Mouse (Mus musculus) C2C12 (cell line): ENCODE results near the gene Adcy7. TPM values are rescaled to one million over a fixed set of nuclear protein-coding genes. Genes with fewer than 3 reads are reported as not detected.

Experiments used
- H3K27me3 ChIP-seq: one replicate; pipeline ENCODE4 v1.6.1; 2011; ENCODE audit not compliant: control insufficient read depth, insufficient read depth, insufficient read length
- H3K36me3 ChIP-seq: one replicate; pipeline ENCODE4 v1.6.1; 2011; ENCODE audit not compliant: control insufficient read depth, insufficient read depth
- H3K4me3 ChIP-seq: one replicate; pipeline ENCODE4 v1.5.1; 2011; ENCODE audit warnings: mild to moderate bottlenecking, control low read depth; ENCODE audit not compliant: poor library complexity, insufficient read depth, severe bottlenecking
- H3K79me2 ChIP-seq: one replicate; pipeline ENCODE4 v1.6.1; 2011; ENCODE audit not compliant: control insufficient read depth, insufficient read depth
- H3K79me3 ChIP-seq: one replicate; pipeline ENCODE4 v1.6.1; 2011; ENCODE audit warnings: low read depth, control low read depth
- H3ac ChIP-seq: one replicate; pipeline ENCODE3; 2011; ENCODE audit warnings: low read depth; ENCODE audit not compliant: control insufficient read depth, insufficient read length
- CEBPB ChIP-seq: IDR thresholded peaks from one replicate; pipeline ENCODE4 v1.6.1; 2011; ENCODE audit warnings: low read depth, mild to moderate bottlenecking, control low read depth, moderate library complexity
- CTCF ChIP-seq: IDR thresholded peaks from one replicate; pipeline ENCODE4 v1.5.1; 2011; ENCODE audit not compliant: control insufficient read depth, insufficient read depth, insufficient read length
- FOSL1 ChIP-seq: IDR thresholded peaks from one replicate; pipeline ENCODE4 v1.8.0; 2011; ENCODE audit warnings: mild to moderate bottlenecking, low read length; ENCODE audit not compliant: poor library complexity, insufficient read depth, severe bottlenecking
- MAX ChIP-seq: IDR thresholded peaks from one replicate; pipeline ENCODE4 v1.6.1; 2011; ENCODE audit warnings: mild to moderate bottlenecking, control low read depth
- MYOD1 ChIP-seq: IDR thresholded peaks from one replicate; pipeline ENCODE4 v1.6.1; 2011; ENCODE audit warnings: low read depth; ENCODE audit not compliant: control insufficient read depth, insufficient read length
- MYOG ChIP-seq: IDR thresholded peaks from one replicate; pipeline ENCODE4 v1.6.1; 2011; ENCODE audit not compliant: control insufficient read depth, insufficient read length; ENCODE audit errors: extremely low read depth
- USF1 ChIP-seq: IDR thresholded peaks from one replicate; pipeline ENCODE4 v1.6.1; 2011; ENCODE audit warnings: low read depth, mild to moderate bottlenecking, control low read depth, moderate library complexity
- polyA plus RNA-seq: library from polyadenylated mRNA; unstranded; fragments of >200 nt; fragmentation: generic; extraction: Trizol; gene quantifications from one replicate; pipeline ENCODE4 v1.2.1, GENCODE M21; 2012; ENCODE audit warnings: missing spikeins

Adcy7 gene
- polyA plus RNA-seq, 1 experiment = 66.9 TPM

DNA sequence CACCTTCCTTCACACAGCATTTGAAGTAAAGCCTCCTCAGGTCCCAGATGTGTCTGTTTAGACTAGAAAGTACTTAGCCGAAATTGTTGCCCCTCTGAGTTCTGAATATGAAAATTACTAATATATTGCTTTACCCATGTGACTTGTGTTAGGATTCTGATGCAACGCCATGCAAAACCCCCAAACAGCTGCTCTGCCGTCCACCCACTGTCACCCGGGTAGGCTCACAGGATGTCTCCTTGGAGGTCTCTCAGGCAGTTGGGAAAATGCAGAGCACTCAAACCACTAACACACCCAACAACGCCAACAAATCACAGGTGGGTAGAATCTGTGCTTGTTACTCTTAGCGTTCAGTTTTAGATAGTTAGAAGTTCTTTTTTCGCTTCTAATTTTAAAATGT is 17.2 kb upstream of the Adcy7 start:
- peaks cover 32% of the 10 kb centered on the region for H3K36me3 ChIP-seq
- no peak for TF ChIP-seq CTCF
- TF ChIP-seq MYOD1 = no peak
- no peak for TF ChIP-seq CEBPB
- no peak for TF ChIP-seq MYOG

DNA sequence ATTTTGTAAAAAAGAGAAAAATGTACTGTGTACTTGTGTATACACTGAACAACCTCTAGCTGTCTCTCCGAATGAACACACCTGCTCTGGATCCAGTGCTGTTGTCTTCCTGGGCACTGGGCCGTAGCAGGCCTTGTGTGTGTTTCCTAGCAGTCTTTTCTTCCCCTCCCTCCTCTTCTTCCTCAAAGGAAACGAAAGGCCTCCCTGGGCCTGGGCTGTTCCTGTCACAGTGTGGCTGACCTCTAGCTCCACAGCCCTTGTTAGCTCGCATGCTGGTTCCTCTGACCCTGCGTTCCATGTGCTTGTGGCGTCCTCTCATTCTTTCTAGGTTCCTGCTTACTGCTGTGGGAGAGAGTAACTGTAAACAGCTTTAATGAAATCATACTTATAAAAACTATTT is 14.2 kb upstream of the Adcy7 start:
- Histone ChIP-seq H3K79me2 (no peaks in the 10 kb centered on the region), H3K4me3 (no peak overlapping the region), H3K36me3 (peaks cover 21% of the 10 kb centered on the region), H3ac (no peak overlapping the region), H3K27me3 (no peaks in the 10 kb centered on the region), H3K79me3 (no peaks in the 10 kb centered on the region)
- TF ChIP-seq USF1 (no peak), CTCF (no peak), FOSL1 (no peak), MAX (no peak), MYOG (no peak), CEBPB (no peak), MYOD1 (no peak)

More for the DNA sequence above, 17.2 kb upstream of the Adcy7 start:
- Histone ChIP-seq H3K4me3 (no peak overlapping the region), H3K79me2 (no peaks in the 10 kb centered on the region), H3K79me3 (no peaks in the 10 kb centered on the region), H3ac (no peak overlapping the region), H3K27me3 (no peaks in the 10 kb centered on the region)

GRCm38 (mm10) chr8:88258544-88258943 is 13.7 kb upstream of the Adcy7 start:
- H3ac ChIP-seq = no peak overlapping the region
- TF ChIP-seq MYOD1 (no peak), FOSL1 (no peak), MAX (no peak), CEBPB (no peak), USF1 (no peak), MYOG (no peak), CTCF (no peak)

DNA sequence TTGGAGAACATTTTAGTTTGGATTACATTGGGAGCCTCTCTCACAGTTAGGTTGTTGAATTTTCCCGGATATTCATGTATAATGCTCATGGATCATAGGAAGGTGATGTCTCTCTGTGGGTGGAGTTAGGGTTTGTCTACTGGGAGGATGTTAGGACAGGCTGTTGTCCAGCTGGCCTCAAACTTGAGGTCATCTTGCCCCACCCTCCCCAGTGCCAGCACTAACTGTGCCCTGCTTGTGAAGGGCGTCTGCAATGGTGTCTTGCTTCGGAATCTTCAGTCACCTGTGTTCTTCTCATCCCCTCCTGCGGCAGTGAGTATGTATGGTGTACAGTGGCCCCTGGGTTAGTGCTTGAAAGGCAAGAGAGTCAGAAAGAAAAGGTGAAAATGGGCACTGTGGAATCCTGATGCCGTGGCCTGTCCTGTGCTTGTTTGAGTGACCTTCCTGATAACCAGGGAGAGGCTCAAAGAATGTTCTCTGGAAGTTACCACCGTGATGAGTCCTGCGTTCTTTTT is 11.7 kb upstream of the Adcy7 start:
- no peak for TF ChIP-seq MYOG
- TF ChIP-seq CTCF = no peak
- no peak for TF ChIP-seq CEBPB
- TF ChIP-seq USF1 = no peak
- no peak for TF ChIP-seq MAX
- no peak for TF ChIP-seq FOSL1
- TF ChIP-seq MYOD1 = no peak
- Histone ChIP-seq H3K79me3 (no peaks in the 10 kb centered on the region), H3K4me3 (no peak overlapping the region), H3ac (no peak overlapping the region), H3K79me2 (no peaks in the 10 kb centered on the region), H3K36me3 (peaks cover 6% of the 10 kb centered on the region), H3K27me3 (no peaks in the 10 kb centered on the region)

More at GRCm38 (mm10) chr8:88258544-88258943, 13.7 kb upstream of the Adcy7 start:
- no peak overlapping the region for H3K4me3 ChIP-seq
- H3K79me3 ChIP-seq = no peaks in the 10 kb centered on the region
- H3K36me3 ChIP-seq = peaks cover 21% of the 10 kb centered on the region
- no peaks in the 10 kb centered on the region for H3K79me2 ChIP-seq
- H3K27me3 ChIP-seq = no peaks in the 10 kb centered on the region

DNA sequence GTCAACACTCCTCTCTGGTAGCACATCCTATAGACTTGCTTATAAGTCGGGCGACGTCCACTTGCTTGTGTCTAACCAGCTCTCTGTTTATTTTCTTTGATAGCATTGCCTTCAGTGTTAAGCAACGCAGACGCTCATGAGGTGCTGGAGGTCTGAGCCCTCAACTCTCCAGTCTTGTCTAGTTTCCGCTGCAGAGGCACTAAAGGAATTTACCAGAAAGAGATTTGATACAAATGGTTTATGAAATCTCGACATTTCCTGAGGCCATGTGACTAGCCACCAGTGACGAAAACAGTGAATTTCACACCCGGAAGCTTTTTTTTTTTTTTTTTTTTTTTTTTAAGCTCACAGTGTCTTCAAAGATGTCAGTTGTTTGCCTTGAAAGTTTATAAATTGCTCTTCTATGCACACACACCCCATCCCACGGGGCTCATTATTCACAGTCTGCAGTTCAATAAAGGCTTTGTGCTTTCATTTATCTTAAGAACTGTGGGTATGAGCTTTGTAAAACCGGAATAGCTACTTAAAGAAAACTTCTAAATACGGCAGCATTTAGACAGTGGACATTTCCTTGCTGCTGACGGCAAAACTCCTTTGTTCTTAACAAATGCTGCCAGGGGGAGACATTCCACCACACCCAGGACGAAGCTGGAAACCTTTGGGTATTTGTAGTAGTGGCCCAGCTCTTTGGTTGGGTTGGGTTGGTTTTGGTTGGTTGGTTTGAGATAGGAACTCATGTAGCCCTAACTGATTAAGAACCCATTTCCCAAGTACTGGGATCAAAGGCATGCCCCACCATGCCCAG is 9.2 kb upstream of the Adcy7 start:
- Histone ChIP-seq H3K79me3 (no peaks in the 10 kb centered on the region), H3K4me3 (no peak overlapping the region), H3K36me3 (peaks cover 1% of the 10 kb centered on the region), H3K27me3 (no peaks in the 10 kb centered on the region), H3K79me2 (no peaks in the 10 kb centered on the region), H3ac (no peak overlapping the region)
- TF ChIP-seq MYOG (no peak), CTCF (no peak), MAX (no peak), FOSL1 (no peak), USF1 (no peak)

- TF ChIP-seq MAX = no peak
- TF ChIP-seq USF1 = no peak
- TF ChIP-seq CEBPB = no peak
- no peak for TF ChIP-seq CTCF
- TF ChIP-seq MYOD1 = no peak
- TF ChIP-seq FOSL1 = no peak
- TF ChIP-seq MYOG = no peak
- Histone ChIP-seq H3K79me2 (no peaks in the 10 kb centered on the region), H3K79me3 (no peaks in the 10 kb centered on the region)
Observed at GRCm38 (mm10) chr8:88265511-88265910, 6.7 kb upstream of the Adcy7 start.

More at GRCm38 (mm10) chr8:88265511-88265910, 6.7 kb upstream of the Adcy7 start:
- Histone ChIP-seq H3K4me3 (no peak overlapping the region), H3K36me3 (no peaks in the 10 kb centered on the region), H3K27me3 (no peaks in the 10 kb centered on the region), H3ac (no peak overlapping the region)
